Mouse (Mus musculus) spleen, postnatal 0 days (tissue): ENCODE results near the gene Gm20835. TPM values are rescaled to one million over a fixed set of nuclear protein-coding genes. Genes with fewer than 3 reads are reported as not detected.

Source experiments
- polyA plus RNA-seq: library from polyadenylated mRNA; unstranded; fragments of >200 nt; fragmentation: Nextera tagmentation; extraction: Ambion mirVana; gene quantifications from 2 replicates; pipeline ENCODE4 v1.2.1, GENCODE M21; 2015

The Gm20835 gene
- not detected in 2 replicates for polyA plus RNA-seq

GRCm38 (mm10) chrY:36735190-36735589, at the start of gene Gm20835:
Gene Gm20835, minus strand, starts transcription at chrY:36735290.

